Mouse (Mus musculus): ENCODE results near the gene Retreg1.

DNA sequence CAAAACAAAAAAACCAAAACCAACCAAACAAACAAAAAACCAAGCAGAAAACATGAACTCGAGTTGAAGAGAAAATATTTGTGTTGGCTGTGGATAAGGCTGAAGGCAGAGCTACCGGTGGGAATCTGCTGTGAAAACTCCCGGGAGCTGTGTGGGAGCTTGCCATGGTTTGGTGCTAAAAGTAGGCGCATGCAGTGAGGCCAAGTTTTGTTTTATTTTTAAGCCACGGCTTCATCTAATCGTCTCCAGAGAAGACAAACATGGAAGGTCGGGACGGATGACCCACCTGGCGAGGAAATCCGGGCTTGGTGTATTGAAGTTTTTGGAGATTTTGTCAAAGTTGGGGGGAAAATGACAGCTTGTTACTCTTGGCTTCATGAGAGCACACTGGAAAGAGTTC, 87.0 kb downstream of the Retreg1 start:
- TF ChIP-seq POLR2A (IDR thresholded peaks at IDR 0.05; ENCODE audit: low read depth, low read length) = no peak
- no peak for TF ChIP-seq CTCF (conservative IDR thresholded peaks at IDR 0.05; ENCODE audit: insufficient read depth, insufficient read length, low read depth, low read length)
